Mouse (Mus musculus) MEL (cell line): ENCODE data around the gene Prdm10. TPM values are rescaled to one million over a fixed set of nuclear protein-coding genes. Genes with fewer than 3 reads are reported as not detected.
A peak's percentile ranks its signal among the peaks of the same experiment; 100 is the strongest.

Experiments
- DNase-seq: peaks from one replicate; pipeline ENCODE4 v3.0.0; 2011; ENCODE audit warnings: low read depth, low spot score
- H3K27ac ChIP-seq: 2 replicates; pipeline ENCODE4 v1.5.1; 2012; ENCODE audit warnings: low read depth, mild to moderate bottlenecking, control low read depth, low read length, moderate library complexity; ENCODE audit not compliant: control insufficient read depth
- H3K27me3 ChIP-seq, 2 experiments: fragments of 150-350 bp in 1 of 2; sonication (generic) in 1 of 2; 2 replicates each; pipeline ENCODE4 v1.6.1; 2012; ENCODE audit warnings: low read length in 2 of 2, mild to moderate bottlenecking in 2 of 2, improper control_type of control experiment in 1 of 2, moderate library complexity in 1 of 2; ENCODE audit not compliant: insufficient read depth in 2 of 2, control insufficient read depth in 1 of 2
- H3K36me3 ChIP-seq, 2 experiments: 2 replicates each; pipeline ENCODE4 v1.6.1; 2012 to 2014; ENCODE audit warnings: low read length in 2 of 2, improper control_type of control experiment in 1 of 2, inconsistent platforms in 1 of 2, mild to moderate bottlenecking in 1 of 2; ENCODE audit not compliant: insufficient read depth in 2 of 2, control insufficient read depth in 1 of 2
- H3K4me1 ChIP-seq, 2 experiments: fragments of 150-350 bp in 1 of 2; sonication (generic) in 1 of 2; 2 replicates each; pipeline ENCODE4 v1.6.1; 2012; ENCODE audit warnings: low read length in 2 of 2, improper control_type of control experiment in 1 of 2, mild to moderate bottlenecking in 1 of 2; ENCODE audit not compliant: insufficient read depth in 2 of 2, control insufficient read depth in 1 of 2
- H3K4me3 ChIP-seq, 2 experiments: fragments of 150-350 bp in 1 of 2; sonication (generic) in 1 of 2; 2 replicates each; pipeline ENCODE4 v1.5.1; 2012; ENCODE audit warnings: low read depth in 2 of 2, low read length in 2 of 2, mild to moderate bottlenecking in 2 of 2, moderate library complexity in 2 of 2, control low read depth in 1 of 2, improper control_type of control experiment in 1 of 2; ENCODE audit not compliant: control insufficient read depth in 1 of 2, insufficient read depth in 1 of 2
- H3K79me2 ChIP-seq: 2 replicates; pipeline ENCODE4 v1.6.1; 2012; ENCODE audit warnings: mild to moderate bottlenecking, low read length, moderate library complexity; ENCODE audit not compliant: control insufficient read depth, poor library complexity, insufficient read depth
- H3K9ac ChIP-seq: 2 replicates; pipeline ENCODE4 v1.6.1; 2012; ENCODE audit warnings: low read depth, mild to moderate bottlenecking, control low read depth, low read length, moderate library complexity; ENCODE audit not compliant: control insufficient read depth, poor library complexity, severe bottlenecking
- H3K9me3 ChIP-seq: fragments of 150-350 bp; sonication (generic); replicated peaks from 2 replicates; pipeline ENCODE4 v1.6.1; 2012; ENCODE audit warnings: mild to moderate bottlenecking, low read length, improper control_type of control experiment, moderate library complexity; ENCODE audit not compliant: insufficient read depth
- CHD2 ChIP-seq: IDR thresholded peaks from 2 replicates; pipeline ENCODE4 v1.6.1; 2011; ENCODE audit warnings: low read length, improper control_type of control experiment
- EP300 ChIP-seq, 2 experiments: IDR thresholded peaks; 2 replicates each; pipeline ENCODE4 v1.6.1; 2011; ENCODE audit warnings: improper control_type of control experiment in 2 of 2, low read length in 2 of 2, low read depth in 1 of 2, mild to moderate bottlenecking in 1 of 2
- ETS1 ChIP-seq: IDR thresholded peaks from 2 replicates; pipeline ENCODE4 v1.6.1; 2012; ENCODE audit warnings: low read depth, mild to moderate bottlenecking, inconsistent platforms, low read length, improper control_type of control experiment, moderate library complexity
- GATA1 ChIP-seq: IDR thresholded peaks from 2 replicates; pipeline ENCODE4 v1.6.1; 2011; ENCODE audit warnings: low read depth, low read length, improper control_type of control experiment
- HCFC1 ChIP-seq: IDR thresholded peaks from 2 replicates; pipeline ENCODE4 v1.6.1; 2012; ENCODE audit warnings: low read depth, mild to moderate bottlenecking, inconsistent platforms, low read length, improper control_type of control experiment, moderate library complexity
- KAT2A ChIP-seq: conservative IDR thresholded peaks from 2 replicates; pipeline ENCODE4 v1.6.1; 2012; ENCODE audit warnings: low read depth, low read length, improper control_type of control experiment, inconsistent platforms
- MAFK ChIP-seq: IDR thresholded peaks from 2 replicates; pipeline ENCODE4 v1.6.1; 2011; ENCODE audit warnings: low read depth, mild to moderate bottlenecking, low read length, improper control_type of control experiment, borderline replicate concordance
- MAX ChIP-seq: IDR thresholded peaks from 2 replicates; pipeline ENCODE4 v1.6.1; 2011; ENCODE audit warnings: low read length, improper control_type of control experiment
- NELFE ChIP-seq: IDR thresholded peaks from 2 replicates; pipeline ENCODE4 v1.6.1; 2011; ENCODE audit warnings: low read depth, low read length, improper control_type of control experiment
- POLR2A ChIP-seq, 2 experiments: IDR thresholded peaks; 2 replicates each; pipeline ENCODE4 v1.6.1; 2011 to 2012; ENCODE audit warnings: low read length in 2 of 2, mild to moderate bottlenecking in 2 of 2, control low read depth in 1 of 2, improper control_type of control experiment in 1 of 2, low read depth in 1 of 2, moderate library complexity in 1 of 2; ENCODE audit not compliant: control insufficient read depth in 1 of 2, insufficient read depth in 1 of 2, poor library complexity in 1 of 2
- SIN3A ChIP-seq: IDR thresholded peaks from 2 replicates; pipeline ENCODE4 v1.6.1; 2012; ENCODE audit warnings: low read length, improper control_type of control experiment, inconsistent platforms
- TCF12 ChIP-seq: IDR thresholded peaks from 2 replicates; pipeline ENCODE4 v1.6.1; 2014; ENCODE audit warnings: low read depth, mild to moderate bottlenecking, inconsistent platforms, low read length, improper control_type of control experiment, moderate library complexity
- UBTF ChIP-seq: IDR thresholded peaks from 2 replicates; pipeline ENCODE4 v1.6.1; 2012; ENCODE audit warnings: low read depth, mild to moderate bottlenecking, inconsistent platforms, low read length, improper control_type of control experiment, moderate library complexity, borderline replicate concordance; ENCODE audit not compliant: insufficient read depth
- ZNF384 ChIP-seq: IDR thresholded peaks from 2 replicates; pipeline ENCODE4 v1.6.1; 2012; ENCODE audit warnings: low read depth, mild to moderate bottlenecking, inconsistent platforms, low read length, improper control_type of control experiment
- polyA plus RNA-seq, 2 experiments: library from polyadenylated mRNA; stranded (reverse) in 1 of 2; unstranded in 1 of 2; fragments of >175 nt in 1 of 2; fragments of >200 nt in 1 of 2; gene quantifications; 2 replicates each; pipeline versions ENCODE4 v1.2.1 to v1.2.4; 2012; ENCODE audit warnings: low replicate concordance in 2 of 2, low read depth in 1 of 2; ENCODE audit not compliant: insufficient read length in 2 of 2, insufficient read depth in 1 of 2, missing spikeins in 1 of 2
- total RNA-seq: library from RNA; depleted of rRNA; stranded (reverse); fragments of 300-350 nt; gene quantifications from 2 replicates; pipeline ENCODE4 v1.2.3, GENCODE M21; 2012

Gene Prdm10
- total and polyA plus RNA-seq, 3 experiments: 3.4 to 8.7 TPM; not detected in 1

DNA sequence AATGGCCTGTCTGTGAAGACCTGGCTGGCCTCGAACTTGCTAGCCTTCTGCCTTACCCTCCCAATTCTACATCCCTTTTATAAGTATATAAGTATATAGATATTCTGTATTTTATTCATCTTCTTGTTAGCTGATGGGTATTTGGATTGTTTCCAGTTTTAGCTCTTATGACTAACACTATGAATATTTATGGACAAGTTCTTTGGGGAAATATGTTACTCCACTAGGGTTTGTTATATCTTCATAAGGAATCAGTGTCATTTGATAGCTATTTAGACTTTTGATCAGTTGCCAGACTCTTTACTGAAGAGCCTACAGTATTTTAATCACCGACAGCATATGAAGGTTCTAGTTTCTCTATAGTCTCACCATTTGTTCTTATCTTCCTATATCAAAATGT is 15.0 kb downstream of the Prdm10 start:
- Histone ChIP-seq H3K9ac (no peak overlapping the region), H3K9me3 (no peaks in the 10 kb centered on the region), H3K36me3 (peaks cover 0 to 11% of the 10 kb centered on the region in 2 experiments; a peak in 2 of 4 replicates), H3K4me3 (no peak overlapping the region), H3K27ac (no peak overlapping the region), H3K79me2 (0 out of 2 replicates have a peak, but pooled peaks cover 2% of the 10 kb centered on the region), H3K4me1 (peaks cover 7 to 9% of the 10 kb centered on the region in 2 experiments; a peak in 2 of 4 replicates), H3K27me3 (no peaks in the 10 kb centered on the region)
- no peak for TF ChIP-seq UBTF
- peak; percentile 29 for DNase-seq

GRCm38 (mm10) chr9:31296293-31296692 is 16.0 kb downstream of the Prdm10 start:
- Histone ChIP-seq H3K4me3 (no peak overlapping the region), H3K79me2 (0 out of 2 replicates have a peak, but pooled peaks cover 2% of the 10 kb centered on the region), H3K4me1 (peaks cover 11 to 13% of the 10 kb centered on the region in 2 experiments), H3K27me3 (no peaks in the 10 kb centered on the region), H3K27ac (no peak overlapping the region), H3K9me3 (no peaks in the 10 kb centered on the region), H3K9ac (no peak overlapping the region), H3K36me3 (peaks cover 0 to 17% of the 10 kb centered on the region in 2 experiments; a peak in 2 of 4 replicates)
- no peak for TF ChIP-seq KAT2A
- no peak for DNase-seq

GRCm38 (mm10) chr9:31298751-31299150 is 18.4 kb downstream of the Prdm10 start:
- 0 out of 2 replicates have a peak, but pooled peaks cover 2% of the 10 kb centered on the region for H3K79me2 ChIP-seq
- no peak overlapping the region for H3K4me3 ChIP-seq
- peaks cover 14 to 21% of the 10 kb centered on the region in 2 experiments for H3K4me1 ChIP-seq
- DNase-seq: no peak
- no peaks in the 10 kb centered on the region for H3K27me3 ChIP-seq
- H3K9ac ChIP-seq: no peak overlapping the region
- no peak overlapping the region for H3K27ac ChIP-seq
- H3K9me3 ChIP-seq: no peaks in the 10 kb centered on the region
- TF ChIP-seq UBTF (no peak), POLR2A (IDR thresholded peaks at IDR 0.05; ENCODE audit: control insufficient read depth in 1 of 2, insufficient read depth in 1 of 2, low read depth in 1 of 2, low read length in 2 of 2, poor library complexity in 1 of 2) (no peak), GATA1 (no peak), NELFE (no peak), CHD2 (no peak), MAX (no peak)
- peaks cover 0 to 17% of the 10 kb centered on the region in 2 experiments; a peak in 2 of 4 replicates for H3K36me3 ChIP-seq

- TF ChIP-seq MAFK (no peak), ZNF384 (peak; percentile 19; the same call in 1 of the 2 replicates), GATA1 (0 out of 2 replicates have a peak, but pooled peaks have one; percentile 43), HCFC1 (no peak), EP300 (IDR thresholded peaks at IDR 0.05; ENCODE audit: low read depth in 1 of 2, low read length in 2 of 2) (peak; percentile 55 to 57; a peak in 3 of 4 replicates), TCF12 (peak; percentile 41; the same call in 1 of the 2 replicates), ETS1 (peak; percentile 30; the same call in 1 of the 2 replicates), SIN3A (peak; percentile 11; the same call in 1 of the 2 replicates)
- Histone ChIP-seq H3K4me1 (peaks cover 14 to 21% of the 10 kb centered on the region in 2 experiments), H3K27ac (peak overlapping the region; percentile 41), H3K27me3 (no peaks in the 10 kb centered on the region), H3K4me3 (no peak overlapping the region), H3K79me2 (0 out of 2 replicates have a peak, but pooled peaks cover 2% of the 10 kb centered on the region), H3K9ac (no peak overlapping the region), H3K36me3 (peaks cover 0 to 16% of the 10 kb centered on the region in 2 experiments; a peak in 2 of 4 replicates), H3K9me3 (no peaks in the 10 kb centered on the region)
- DNase-seq: peak; percentile 52
Observed at GRCm38 (mm10) chr9:31300525-31300924, 20.2 kb downstream of the Prdm10 start.
